Mouse (Mus musculus): ENCODE results near the gene Dmrt3. TPM values are rescaled to one million over a fixed set of nuclear protein-coding genes. Genes with fewer than 3 reads are reported as not detected.

Dmrt3 gene
- polyA plus RNA-seq, 1 experiment from 2014 or later, result not detected

DNA sequence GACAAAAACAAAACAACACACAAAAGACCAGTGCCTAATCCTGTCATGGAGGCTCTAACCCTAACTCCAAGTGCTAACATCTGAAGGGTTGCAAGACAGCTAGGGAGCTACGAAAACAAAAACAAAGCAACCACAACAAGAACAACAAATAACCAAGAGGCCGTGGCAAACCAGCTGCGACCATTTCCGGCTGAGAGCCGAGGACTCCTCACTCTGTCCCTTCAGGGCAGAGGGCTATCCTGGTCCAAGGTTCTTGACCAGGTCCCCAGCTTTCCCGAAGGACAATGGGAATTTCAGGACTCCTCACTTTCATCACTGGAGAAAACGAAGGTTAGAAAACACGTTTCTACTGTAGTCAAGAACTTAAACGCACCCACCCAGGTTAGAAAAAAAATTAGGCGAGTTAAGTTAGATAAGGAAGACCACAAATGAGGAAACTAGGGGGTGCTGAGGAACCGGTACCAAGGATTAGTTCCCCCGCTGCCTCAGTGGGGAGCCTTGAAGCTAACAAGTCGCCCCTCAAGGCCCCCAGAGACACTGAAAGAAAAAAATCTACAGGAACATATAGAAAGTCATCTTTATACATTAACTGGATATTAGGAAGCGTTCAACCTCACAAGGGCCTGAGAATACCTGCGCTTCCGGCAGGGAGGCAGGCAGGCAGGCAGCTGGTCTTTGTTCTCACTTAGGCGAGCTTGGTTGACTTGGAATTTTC lies 60.6 kb downstream of the Dmrt3 start:
- no peak overlapping the region for H3K9ac ChIP-seq (replicated peaks)
- TF ChIP-seq EP300 (IDR thresholded peaks at IDR 0.05; ENCODE audit: low read depth) (no peak), CTCF (IDR thresholded peaks at IDR 0.05; ENCODE audit: low read depth) (no peak)
- peaks cover 90% of the 10 kb centered on the region for H3K27me3 ChIP-seq (ENCODE audit: insufficient read depth, low read length)
- 3% methylated on average over 17 of the region's 17 CpGs for WGBS (ENCODE audit: insufficient replicate concordance)
- ATAC-seq, result no peak
- no peak overlapping the region for H3K4me3 ChIP-seq (ENCODE audit: low read depth, low read length)
- no peaks in the 10 kb centered on the region for H3K9me3 ChIP-seq (ENCODE audit: low read length)
- no peaks in the 10 kb centered on the region for H3K36me3 ChIP-seq (replicated peaks; ENCODE audit: insufficient read depth, low read length)
- H3K27ac ChIP-seq (ENCODE audit: low read depth), result no peak overlapping the region
- H3K4me2 ChIP-seq (ENCODE audit: low read depth, low read length), result no peak overlapping the region
- no peak for DNase-seq
- H3K4me1 ChIP-seq (ENCODE audit: insufficient read depth), result peaks cover 6% of the 10 kb centered on the region; the same call in 1 of the 2 replicates

GRCm38 (mm10) chr19:25671681-25672080 lies 61.6 kb downstream of the Dmrt3 start:
- DNase-seq, result no peak
- peak overlapping the region; percentile 72 for H3K4me2 ChIP-seq (ENCODE audit: low read depth, low read length)
- no peaks in the 10 kb centered on the region for H3K36me3 ChIP-seq (replicated peaks; ENCODE audit: insufficient read depth, low read length)
- ATAC-seq, result peak; percentile 37; the same call in 1 of the 2 replicates
- H3K27me3 ChIP-seq (ENCODE audit: insufficient read depth, low read length), result peaks cover 90% of the 10 kb centered on the region
- no peak for TF ChIP-seq CTCF (IDR thresholded peaks at IDR 0.05; ENCODE audit: low read depth)
- no peak for TF ChIP-seq EP300 (IDR thresholded peaks at IDR 0.05; ENCODE audit: low read depth)
- H3K4me3 ChIP-seq (ENCODE audit: low read depth, low read length), result peak overlapping the region; percentile 49
- no peak overlapping the region for H3K27ac ChIP-seq (ENCODE audit: low read depth)
- WGBS (ENCODE audit: insufficient replicate concordance), result 1% methylated on average over 14 of the region's 14 CpGs
- H3K4me1 ChIP-seq (ENCODE audit: insufficient read depth), result peaks cover 6% of the 10 kb centered on the region; the same call in 1 of the 2 replicates
- H3K9me3 ChIP-seq (ENCODE audit: low read length), result no peaks in the 10 kb centered on the region
- H3K9ac ChIP-seq (replicated peaks), result no peak overlapping the region

DNA sequence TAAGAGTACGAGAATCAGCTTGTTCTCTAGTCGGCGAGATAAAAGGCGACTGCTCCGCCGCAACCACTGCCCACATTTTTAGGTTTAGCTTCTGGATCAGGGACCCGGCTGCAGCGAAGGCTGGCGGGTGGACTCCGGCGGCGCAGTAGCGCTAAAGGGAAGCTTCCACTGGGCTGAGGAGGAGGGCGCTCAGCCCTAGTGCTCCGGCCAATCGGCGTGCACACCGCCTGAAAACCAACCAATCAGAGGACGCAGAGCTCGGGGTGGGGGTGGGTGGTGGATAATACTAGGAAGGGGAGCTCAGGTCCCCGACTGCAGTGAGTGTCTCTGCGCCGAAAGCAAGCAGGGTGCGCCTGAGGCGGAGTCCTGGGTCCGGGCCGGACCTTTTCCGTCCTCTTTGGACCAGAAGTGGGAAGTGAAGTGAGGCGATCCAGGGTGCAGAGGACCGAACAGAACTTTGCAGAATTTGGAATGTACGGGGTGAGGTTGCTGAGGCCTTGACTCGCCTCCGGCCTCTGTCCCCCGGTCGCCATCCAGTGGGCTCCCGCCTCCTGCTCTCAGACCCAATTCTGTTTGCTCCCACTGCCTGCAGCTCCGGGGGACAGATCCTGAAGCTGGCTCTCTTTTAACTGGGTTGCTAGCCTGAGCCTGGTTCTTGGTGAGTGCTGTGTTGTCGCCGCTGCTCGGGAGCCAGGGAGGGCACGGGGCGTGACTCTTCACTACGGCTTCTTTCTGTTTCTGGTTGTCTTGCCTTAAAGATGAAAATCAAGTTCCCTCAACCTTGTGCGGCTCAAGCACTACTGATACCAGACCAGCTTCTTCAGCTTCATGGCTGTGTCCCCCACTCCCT lies 62.2 kb downstream of the Dmrt3 start, which contains the start of gene Dmrt2:
Gene Dmrt2, plus strand, starts transcription at position 311 of the 850 bp plus-strand sequence.
- H3K27me3 ChIP-seq (ENCODE audit: insufficient read depth, low read length), result peaks cover 86% of the 10 kb centered on the region
- under 1% methylated on average over 40 of the region's 44 CpGs for WGBS (ENCODE audit: insufficient replicate concordance)

More for the DNA sequence above, 62.2 kb downstream of the Dmrt3 start, which contains the start of gene Dmrt2:
- Histone ChIP-seq H3K36me3 (replicated peaks; ENCODE audit: insufficient read depth, low read length) (no peaks in the 10 kb centered on the region), H3K9ac (replicated peaks) (no peak within 1 kb of the TSS), H3K4me2 (ENCODE audit: low read depth, low read length) (peak within 1 kb of the TSS; percentile 72), H3K9me3 (ENCODE audit: low read length) (no peaks in the 10 kb centered on the region), H3K4me1 (ENCODE audit: insufficient read depth) (peaks cover 6% of the 10 kb centered on the region; the same call in 1 of the 2 replicates), H3K27ac (ENCODE audit: low read depth) (no peak within 1 kb of the TSS), H3K4me3 (ENCODE audit: low read depth, low read length) (peak within 1 kb of the TSS; percentile 49)
- no peak for TF ChIP-seq CTCF (IDR thresholded peaks at IDR 0.05; ENCODE audit: low read depth)
- no peak for TF ChIP-seq EP300 (IDR thresholded peaks at IDR 0.05; ENCODE audit: low read depth)
- DNase-seq, result peak; percentile 73
- ATAC-seq, result peak; percentile 96

Other genes with a start within 250 kb of the Dmrt3 start
- gene Dmrt1, start 104.7 kb upstream of the Dmrt3 start, polyA plus RNA-seq (2015; fragmentation: Nextera tagmentation; extraction: Ambion mirVana), result not detected in 2 replicates
- gene Dmrt2, start 62.1 kb downstream of the Dmrt3 start, polyA plus RNA-seq (2015; fragmentation: Nextera tagmentation; extraction: Ambion mirVana), result 0.27 and 0.63 TPM in 2 replicates

Measured in liver, postnatal 0 days (tissue).